Mouse (Mus musculus): ENCODE data around the gene Atxn1.
A peak's percentile ranks its signal among the peaks of the same experiment; 100 is the strongest.

Atxn1 gene

GRCm38 (mm10) chr13:45709402-45709801, 255.4 kb downstream of the Atxn1 start:
- no peak for DNase-seq

GRCm38 (mm10) chr13:45701296-45701790, 263.5 kb downstream of the Atxn1 start:
- DNase-seq = peak; percentile 16

- DNase-seq = no peak
Measured at GRCm38 (mm10) chr13:45698982-45699381, 265.8 kb downstream of the Atxn1 start.

- DNase-seq = no peak
Measured at GRCm38 (mm10) chr13:45696009-45696408, 268.8 kb downstream of the Atxn1 start.

- peak; percentile 31 for DNase-seq
Measured at GRCm38 (mm10) chr13:45694921-45695437, 269.8 kb downstream of the Atxn1 start.

- DNase-seq = no peak
Measured at GRCm38 (mm10) chr13:45693953-45694352, 270.9 kb downstream of the Atxn1 start.

- DNase-seq = peak; percentile 68
Measured at GRCm38 (mm10) chr13:45693534-45693933, 271.3 kb downstream of the Atxn1 start.

GRCm38 (mm10) chr13:45693126-45693525, 271.7 kb downstream of the Atxn1 start:
- no peak for DNase-seq

- peak; percentile 56 for DNase-seq
Measured at GRCm38 (mm10) chr13:45692440-45692839, 272.4 kb downstream of the Atxn1 start.

- DNase-seq = no peak
Measured at GRCm38 (mm10) chr13:45690426-45690825, 274.4 kb downstream of the Atxn1 start.

GRCm38 (mm10) chr13:45688864-45689263, 275.9 kb downstream of the Atxn1 start:
- no peak for DNase-seq

GRCm38 (mm10) chr13:45687581-45687980, 277.2 kb downstream of the Atxn1 start:
- no peak for DNase-seq

- DNase-seq = no peak
Measured at GRCm38 (mm10) chr13:45686309-45686582, 278.6 kb downstream of the Atxn1 start.

GRCm38 (mm10) chr13:45685575-45686308, 279.1 kb downstream of the Atxn1 start:
- no peak for DNase-seq

GRCm38 (mm10) chr13:45684891-45685311, 279.9 kb downstream of the Atxn1 start:
- no peak for DNase-seq

- no peak for DNase-seq
Measured at GRCm38 (mm10) chr13:45683991-45684390, 280.8 kb downstream of the Atxn1 start.

- DNase-seq = peak; percentile 43
Measured at GRCm38 (mm10) chr13:45681196-45681595, 283.6 kb downstream of the Atxn1 start.

GRCm38 (mm10) chr13:45680651-45681050, 284.2 kb downstream of the Atxn1 start:
- peak; percentile 34 for DNase-seq

GRCm38 (mm10) chr13:45679096-45679495, 285.7 kb downstream of the Atxn1 start:
- DNase-seq = no peak

- no peak for DNase-seq
Measured at GRCm38 (mm10) chr13:45672628-45673027, 292.2 kb downstream of the Atxn1 start.

- DNase-seq = no peak
Measured at GRCm38 (mm10) chr13:45669969-45670368, 294.8 kb downstream of the Atxn1 start.

GRCm38 (mm10) chr13:45662852-45663251, 302.0 kb downstream of the Atxn1 start:
- no peak for DNase-seq

GRCm38 (mm10) chr13:45662216-45662615, 302.6 kb downstream of the Atxn1 start:
- no peak for DNase-seq

- no peak for DNase-seq
Measured at GRCm38 (mm10) chr13:45661283-45662185, 303.3 kb downstream of the Atxn1 start.
